Mouse (Mus musculus) testis, adult 2 months (tissue): ENCODE data around the gene Rfpl4b.

Experiments
- CTCF ChIP-seq: fragments of 200-500 bp; IDR thresholded peaks from 2 replicates; pipeline ENCODE4 v1.5.1; 2012; ENCODE audit warnings: low read depth, mild to moderate bottlenecking, inconsistent platforms, low read length, moderate library complexity; ENCODE audit not compliant: control insufficient read depth, insufficient read depth, insufficient replicate concordance
- POLR2A ChIP-seq: fragments of 200-500 bp; IDR thresholded peaks from 2 replicates; pipeline ENCODE4 v1.6.1; 2012; ENCODE audit warnings: low read depth, mild to moderate bottlenecking, inconsistent platforms, low read length, moderate library complexity; ENCODE audit not compliant: control insufficient read depth

DNA sequence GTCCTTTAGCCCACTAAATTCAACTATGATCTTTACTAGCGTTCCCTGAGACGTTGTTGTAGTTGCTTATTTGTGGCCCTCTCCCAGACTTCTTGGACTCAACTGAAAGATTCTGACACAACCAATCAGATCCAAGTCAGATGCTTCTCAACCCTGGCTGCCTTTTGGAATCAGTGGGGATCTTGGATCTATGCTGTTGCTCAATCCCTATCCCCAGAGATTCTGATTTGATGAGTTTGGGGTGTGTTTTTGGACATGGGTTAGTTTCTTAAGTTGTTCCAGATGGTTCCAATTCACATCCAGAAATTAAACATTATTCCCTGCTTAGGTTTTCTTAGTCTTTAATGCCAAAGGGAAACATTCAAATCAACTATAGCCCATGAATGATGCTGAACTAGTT is 15.5 kb downstream of the Rfpl4b start:
- TF ChIP-seq CTCF (no peak), POLR2A (no peak)
